Mouse (Mus musculus) G1E (cell line): Measurements from ENCODE around the gene Necap2. TPM values are rescaled to one million over a fixed set of nuclear protein-coding genes. Genes with fewer than 3 reads are reported as not detected.

Experiments used
- ATAC-seq: 2 replicates; pipeline ENCODE4 v1.8.0; 2016; ENCODE audit warnings: mild to moderate bottlenecking; ENCODE audit not compliant: insufficient number of reproducible peaks, poor library complexity, low FRiP score, severe bottlenecking; ENCODE audit errors: extremely low read depth
- DNase-seq: peaks from one replicate; pipeline ENCODE4 v3.0.0; 2012; ENCODE audit warnings: low spot score
- H3K27me3 ChIP-seq: 2 replicates; pipeline ENCODE4 v1.6.1; 2012; ENCODE audit warnings: mild to moderate bottlenecking, low read length, inconsistent platforms; ENCODE audit not compliant: insufficient read depth
- H3K36me3 ChIP-seq: replicated peaks from 2 replicates; pipeline ENCODE3; 2012; ENCODE audit warnings: mild to moderate bottlenecking, inconsistent platforms
- H3K4me1 ChIP-seq: 2 replicates; pipeline ENCODE4 v1.6.1; 2012; ENCODE audit warnings: low read depth, low read length, inconsistent platforms, mixed read lengths; ENCODE audit not compliant: insufficient read depth
- H3K4me3 ChIP-seq: 2 replicates; pipeline ENCODE4 v1.5.1; 2012; ENCODE audit warnings: low read depth, mild to moderate bottlenecking, inconsistent platforms, low read length, moderate library complexity, mixed read lengths
- H3K9me3 ChIP-seq: replicated peaks from 2 replicates; pipeline ENCODE4 v1.6.1; 2012; ENCODE audit warnings: inconsistent platforms
- CTCF ChIP-seq: IDR thresholded peaks from 2 replicates; pipeline ENCODE4 v1.5.1; 2012; ENCODE audit warnings: low read depth, low read length, inconsistent platforms, mixed read lengths
- GATA1 ChIP-seq: IDR thresholded peaks from 2 replicates; pipeline ENCODE4 v1.6.1; 2012; ENCODE audit warnings: borderline replicate concordance, low read length, inconsistent platforms, mixed read lengths
- GATA2 ChIP-seq: IDR thresholded peaks from 2 replicates; pipeline ENCODE4 v1.6.1; 2012; ENCODE audit warnings: low read depth, low read length, inconsistent platforms, borderline replicate concordance
- POLR2AphosphoS5 ChIP-seq: IDR thresholded peaks from 2 replicates; pipeline ENCODE4 v1.6.1; 2012; ENCODE audit warnings: low read depth, low read length, inconsistent platforms; ENCODE audit not compliant: insufficient replicate concordance
- TAL1 ChIP-seq: conservative IDR thresholded peaks from 2 replicates; pipeline ENCODE4 v1.6.1; 2012; ENCODE audit warnings: low read depth, low read length, inconsistent platforms, mixed read lengths
- polyA plus RNA-seq: library from polyadenylated mRNA; stranded (reverse); fragments of >175 nt; gene quantifications from 2 replicates; pipeline ENCODE4 v1.2.3, GENCODE M21; 2012
- total RNA-seq, 2 experiments: library from RNA; stranded (forward) in 1 of 2; stranded (reverse) in 1 of 2; fragments of 200-1000 nt in 1 of 2; fragments of >200 nt in 1 of 2; fragmentation: Nextera tagmentation in 1 of 2; gene quantifications; 2 replicates each; pipeline ENCODE4 v1.2.3; 2014 to 2017

Gene Necap2
- total and polyA plus RNA-seq, 3 experiments, result 43.9 to 101 (median 61.9) TPM

DNA sequence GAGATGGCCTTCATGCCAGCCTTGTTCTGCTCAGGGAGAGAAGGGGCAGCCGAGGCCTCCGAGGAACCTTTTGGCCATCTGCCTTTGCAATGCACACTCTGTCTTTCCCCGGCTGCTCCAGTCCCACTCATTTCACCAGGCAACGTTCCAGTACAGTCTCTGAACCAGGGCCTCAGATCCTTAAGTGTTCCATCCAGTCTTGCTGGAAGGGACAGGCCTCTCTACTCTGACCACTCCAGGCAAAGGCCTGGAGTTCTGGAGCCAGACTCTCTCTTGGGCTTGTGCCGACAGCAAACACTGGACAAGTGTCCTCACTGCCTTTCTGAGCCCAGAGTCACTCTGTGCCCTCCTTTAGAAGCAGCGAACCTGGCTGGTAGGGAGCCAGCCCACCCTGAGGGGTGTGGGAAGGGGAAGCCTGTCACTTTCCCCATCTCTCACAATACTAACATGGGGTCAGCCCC lies 36.4 kb upstream of the Necap2 start:
- DNase-seq (no peak), ATAC-seq (no peak)
- H3K4me1 ChIP-seq, result peaks cover 33% of the 10 kb centered on the region
- H3K9me3 ChIP-seq, result peaks cover 7% of the 10 kb centered on the region
- H3K36me3 ChIP-seq, result peaks cover 95% of the 10 kb centered on the region
- no peak overlapping the region for H3K4me3 ChIP-seq
- H3K27me3 ChIP-seq, result no peaks in the 10 kb centered on the region
- TF ChIP-seq POLR2AphosphoS5 (no peak), GATA2 (no peak), TAL1 (no peak), CTCF (no peak), GATA1 (no peak)

GRCm38 (mm10) chr4:141113831-141114230 lies 35.7 kb upstream of the Necap2 start:
- H3K4me3 ChIP-seq, result no peak overlapping the region
- no peak for TF ChIP-seq TAL1
- TF ChIP-seq CTCF, result no peak
- TF ChIP-seq GATA1, result no peak
- TF ChIP-seq POLR2AphosphoS5, result no peak
- no peak for TF ChIP-seq GATA2
- H3K4me1 ChIP-seq, result peaks cover 27% of the 10 kb centered on the region
- ATAC-seq (no peak), DNase-seq (no peak)
- no peaks in the 10 kb centered on the region for H3K27me3 ChIP-seq
- peaks cover 88% of the 10 kb centered on the region for H3K36me3 ChIP-seq
- H3K9me3 ChIP-seq, result peaks cover 7% of the 10 kb centered on the region

- peaks cover 27% of the 10 kb centered on the region for H3K27me3 ChIP-seq
- TF ChIP-seq GATA2 (no peak), GATA1 (no peak), CTCF (no peak), TAL1 (no peak), POLR2AphosphoS5 (no peak)
- H3K4me3 ChIP-seq, result no peak overlapping the region
- DNase-seq (no peak), ATAC-seq (no peak)
- peaks cover 32% of the 10 kb centered on the region for H3K36me3 ChIP-seq
- peaks cover 7% of the 10 kb centered on the region for H3K9me3 ChIP-seq
- H3K4me1 ChIP-seq, result peaks cover 1% of the 10 kb centered on the region; the same call in 1 of the 2 replicates
Measured at GRCm38 (mm10) chr4:141108196-141108732, 30.1 kb upstream of the Necap2 start.

DNA sequence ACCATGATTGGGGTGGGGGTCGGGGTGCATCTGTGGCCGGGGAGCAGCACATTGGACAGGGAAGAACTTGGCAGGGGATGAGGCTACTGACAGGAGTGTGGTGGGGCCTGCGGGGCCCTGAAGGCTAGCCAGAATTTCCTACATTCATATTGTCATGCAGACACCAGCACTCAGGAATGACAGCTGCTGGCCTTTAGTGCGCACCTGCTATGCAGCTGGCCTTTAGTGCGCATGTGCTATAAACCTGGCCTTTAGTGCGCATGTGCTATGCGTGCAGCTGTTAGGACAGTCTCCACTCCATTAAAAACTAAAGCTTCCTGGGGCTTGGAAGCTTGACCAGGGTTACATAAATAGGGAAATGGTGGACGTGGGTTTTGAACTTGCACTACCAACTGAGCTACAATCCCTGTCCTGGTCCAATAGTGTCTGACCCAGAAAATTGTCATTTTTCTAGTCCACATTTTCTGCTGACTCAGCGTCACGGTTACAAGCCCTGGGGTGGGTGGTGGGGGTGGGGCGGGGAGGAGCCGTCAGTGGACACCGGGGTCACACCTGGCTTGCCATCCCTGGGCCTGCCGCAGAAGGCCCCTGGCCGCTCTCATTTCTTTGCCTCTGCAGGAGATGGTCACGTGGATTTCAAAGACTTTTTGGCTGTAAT lies 28.5 kb upstream of the Necap2 start:
- peaks cover 16% of the 10 kb centered on the region for H3K36me3 ChIP-seq
- no peak for TF ChIP-seq POLR2AphosphoS5
- no peak for TF ChIP-seq GATA2
- no peak for TF ChIP-seq TAL1
- no peak for TF ChIP-seq CTCF
- peaks cover 35% of the 10 kb centered on the region for H3K27me3 ChIP-seq
- ATAC-seq (no peak), DNase-seq (no peak)
- H3K4me1 ChIP-seq, result no peaks in the 10 kb centered on the region
- peaks cover 9% of the 10 kb centered on the region for H3K9me3 ChIP-seq
- no peak overlapping the region for H3K4me3 ChIP-seq

- 0 out of 2 replicates have a peak, but pooled peaks cover 1% of the 10 kb centered on the region for H3K9me3 ChIP-seq
- H3K4me3 ChIP-seq, result no peak overlapping the region
- no peak for DNase-seq
- TF ChIP-seq GATA1 (no peak), CTCF (peak; percentile 69; the same call in 1 of the 2 replicates), GATA2 (no peak)
- H3K27me3 ChIP-seq, result peaks cover 30% of the 10 kb centered on the region
- H3K36me3 ChIP-seq, result no peaks in the 10 kb centered on the region
- H3K4me1 ChIP-seq, result peaks cover 7% of the 10 kb centered on the region; the same call in 1 of the 2 replicates
- no peak for ATAC-seq
Measured at GRCm38 (mm10) chr4:141101855-141102254, 23.7 kb upstream of the Necap2 start.

DNA sequence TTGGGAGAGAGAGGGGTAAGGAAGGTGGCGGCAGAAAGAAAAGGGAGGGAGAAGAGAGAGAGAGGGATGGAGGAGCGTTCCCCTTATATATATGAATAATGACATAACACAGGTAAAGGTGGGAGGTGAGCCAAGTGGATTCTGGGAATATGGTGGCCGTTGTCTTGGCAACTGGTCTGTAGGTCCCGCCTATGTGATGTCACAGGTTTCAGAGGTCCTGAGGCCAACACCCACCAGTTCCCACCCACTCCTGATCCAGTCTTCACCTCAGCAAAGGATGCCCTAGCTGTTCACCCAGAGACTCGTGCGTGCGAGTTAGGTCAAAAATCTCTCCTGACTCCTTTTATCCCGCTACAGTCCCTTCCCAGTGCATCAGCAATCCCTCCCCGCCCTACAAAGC lies 23.1 kb upstream of the Necap2 start:
- Histone ChIP-seq H3K4me1 (peaks cover 7% of the 10 kb centered on the region; the same call in 1 of the 2 replicates), H3K27me3 (peaks cover 30% of the 10 kb centered on the region), H3K9me3 (0 out of 2 replicates have a peak, but pooled peaks cover 1% of the 10 kb centered on the region), H3K36me3 (no peaks in the 10 kb centered on the region), H3K4me3 (no peak overlapping the region)
- ATAC-seq (no peak), DNase-seq (no peak)
- TF ChIP-seq TAL1 (no peak), POLR2AphosphoS5 (no peak)
